Mouse (Mus musculus) right cerebral cortex, postnatal 4 days (tissue): ENCODE results near the gene Map3k20.
A peak's percentile ranks its signal among the peaks of the same experiment; 100 is the strongest.

Experiments used
- DNase-seq: peaks from one replicate; pipeline ENCODE4 v3.0.0-alpha.2; 2022

Map3k20 gene

GRCm38 (mm10) chr2:72285256-72285887 lies at the start of gene Map3k20:
Gene Map3k20, plus strand, starts transcription at chr2:72285637.
- peak; percentile 61 for DNase-seq

- DNase-seq: no peak
Observed at GRCm38 (mm10) chr2:72238421-72238820, 47.0 kb upstream of the Map3k20 start.

GRCm38 (mm10) chr2:72238925-72239324 lies 46.5 kb upstream of the Map3k20 start:
- no peak for DNase-seq

GRCm38 (mm10) chr2:72239456-72239855 lies 46.0 kb upstream of the Map3k20 start:
- no peak for DNase-seq

GRCm38 (mm10) chr2:72239993-72240392 lies 45.4 kb upstream of the Map3k20 start:
- no peak for DNase-seq

GRCm38 (mm10) chr2:72240691-72241090 lies 44.7 kb upstream of the Map3k20 start:
- DNase-seq: no peak

- no peak for DNase-seq
Observed at GRCm38 (mm10) chr2:72241714-72242472, 43.5 kb upstream of the Map3k20 start.

- no peak for DNase-seq
Observed at GRCm38 (mm10) chr2:72242910-72243675, 42.3 kb upstream of the Map3k20 start.

GRCm38 (mm10) chr2:72245631-72246030 lies 39.8 kb upstream of the Map3k20 start:
- DNase-seq: no peak

- no peak for DNase-seq
Observed at GRCm38 (mm10) chr2:72246376-72246775, 39.1 kb upstream of the Map3k20 start.

GRCm38 (mm10) chr2:72247819-72248218 lies 37.6 kb upstream of the Map3k20 start:
- DNase-seq: no peak

GRCm38 (mm10) chr2:72252510-72253505 lies 32.6 kb upstream of the Map3k20 start:
- no peak for DNase-seq

- no peak for DNase-seq
Observed at GRCm38 (mm10) chr2:72253882-72254281, 31.6 kb upstream of the Map3k20 start.

- DNase-seq: no peak
Observed at GRCm38 (mm10) chr2:72254813-72255582, 30.4 kb upstream of the Map3k20 start.

GRCm38 (mm10) chr2:72260704-72261103 lies 24.7 kb upstream of the Map3k20 start:
- DNase-seq: no peak

- DNase-seq: no peak
Observed at GRCm38 (mm10) chr2:72262814-72263480, 22.5 kb upstream of the Map3k20 start.

GRCm38 (mm10) chr2:72267390-72267789 lies 18.0 kb upstream of the Map3k20 start:
- DNase-seq: no peak

GRCm38 (mm10) chr2:72269651-72270341 lies 15.6 kb upstream of the Map3k20 start:
- no peak for DNase-seq

GRCm38 (mm10) chr2:72278247-72278873 lies 7.1 kb upstream of the Map3k20 start:
- DNase-seq: no peak

GRCm38 (mm10) chr2:72280524-72280923 lies 4.9 kb upstream of the Map3k20 start:
- no peak for DNase-seq
